Mouse (Mus musculus) midbrain, embryonic 15.5 days (tissue): ENCODE data around the gene Khdc1c. TPM values are rescaled to one million over a fixed set of nuclear protein-coding genes. Genes with fewer than 3 reads are reported as not detected.
"Not testable (repeated sequence)": the region's sequence is repeated elsewhere in the genome, so short reads cannot be mapped to it uniquely, and the experiment has no call there.

ENCODE experiments used
- ATAC-seq: fragments of 200-750 bp; cut with Nextera tagmentation; replicated peaks from 2 replicates; pipeline ENCODE4 v1.8.0; 2017; ENCODE audit warnings: moderate TSS enrichment
- H3K27ac ChIP-seq: fragments of 300-500 bp; sonication (generic); 2 replicates; pipeline ENCODE4 v1.5.1; 2015; ENCODE audit warnings: mild to moderate bottlenecking, inconsistent platforms
- H3K27me3 ChIP-seq: fragments of 300-500 bp; sonication (generic); replicated peaks from 2 replicates; pipeline ENCODE4 v1.6.1; 2015; ENCODE audit warnings: inconsistent platforms
- H3K36me3 ChIP-seq: fragments of 300-500 bp; sonication (generic); replicated peaks from 2 replicates; pipeline ENCODE4 v1.6.1; 2015; ENCODE audit warnings: inconsistent platforms
- H3K4me1 ChIP-seq: fragments of 300-500 bp; sonication (generic); 2 replicates; pipeline ENCODE4 v1.6.1; 2015; ENCODE audit warnings: inconsistent platforms
- H3K4me2 ChIP-seq: fragments of 300-500 bp; sonication (generic); 2 replicates; pipeline ENCODE4 v1.6.1; 2015; ENCODE audit warnings: inconsistent platforms, mild to moderate bottlenecking, moderate library complexity
- H3K4me3 ChIP-seq: fragments of 300-500 bp; sonication (generic); 2 replicates; pipeline ENCODE4 v1.5.1; 2015; ENCODE audit warnings: mild to moderate bottlenecking, inconsistent platforms
- H3K9ac ChIP-seq: fragments of 300-500 bp; sonication (generic); 2 replicates; pipeline ENCODE4 v1.6.1; 2015; ENCODE audit warnings: mild to moderate bottlenecking, inconsistent platforms
- H3K9me3 ChIP-seq: fragments of 300-500 bp; sonication (generic); 2 replicates; pipeline ENCODE4 v1.6.1; 2016; ENCODE audit warnings: inconsistent platforms
- WGBS: fragments of 180-500 bp; shearing (Covaris S2); methylation state at CpG from one replicate; pipeline ENCODE4 v1.1.7; 2015; ENCODE audit warnings: mixed read lengths; 5-methylcytosine and 5-hydroxymethylcytosine counted together
- polyA plus RNA-seq: library from polyadenylated mRNA; unstranded; fragments of >200 nt; fragmentation: Nextera tagmentation; extraction: Ambion mirVana; gene quantifications from 2 replicates; pipeline ENCODE4 v1.2.1, GENCODE M21; 2015

Gene Khdc1c
- polyA plus RNA-seq, result not detected in 2 replicates

DNA sequence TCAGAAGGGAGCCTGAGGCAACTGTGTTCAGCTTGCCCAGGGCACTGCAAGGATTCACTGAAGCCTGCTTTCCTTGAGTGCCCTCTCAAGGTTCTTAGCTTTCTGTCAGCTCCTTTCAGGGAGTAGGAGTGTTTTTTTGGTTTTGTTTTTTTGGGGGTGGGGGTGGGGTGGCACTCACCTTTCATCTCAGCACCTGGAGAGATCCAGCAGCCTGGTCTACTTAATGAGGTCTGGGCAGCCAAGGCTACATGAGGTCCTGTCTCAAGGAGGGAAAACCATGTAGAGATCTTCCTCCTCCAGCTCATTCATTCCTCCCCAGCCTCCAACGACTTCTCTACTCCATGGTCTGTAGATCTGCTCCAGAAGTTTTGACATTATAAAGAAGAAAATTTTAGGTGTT lies at the start of gene Khdc1c:
Gene Khdc1c, plus strand, starts transcription at position 301 of the 400 bp plus-strand sequence.
- H3K4me2 ChIP-seq, H3K9ac ChIP-seq, H3K27me3 ChIP-seq, H3K27ac ChIP-seq, H3K4me1 ChIP-seq, H3K4me3 ChIP-seq, H3K36me3 ChIP-seq, ATAC-seq, H3K9me3 ChIP-seq: not testable (repeated sequence)
- WGBS, result 78% methylated on average over 1 of the region's 1 CpGs

DNA sequence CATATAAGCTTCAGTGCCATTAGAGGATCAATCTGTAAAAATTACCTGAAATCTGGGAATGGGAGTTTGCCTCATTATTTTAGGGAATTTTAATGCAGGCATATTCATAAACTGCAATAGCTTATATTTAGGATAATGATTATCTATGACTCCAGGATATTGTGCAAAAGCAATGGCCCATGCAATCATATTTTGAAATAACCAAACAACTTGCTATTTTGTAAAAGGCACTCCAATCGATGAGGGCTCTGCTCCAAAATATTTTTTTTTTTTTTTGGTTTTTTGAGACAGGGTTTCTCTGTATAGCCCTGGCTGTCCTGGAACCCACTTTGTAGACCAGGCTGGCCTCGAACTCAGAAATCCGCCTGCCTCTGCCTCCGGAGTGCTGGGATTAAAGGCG lies 47.9 kb upstream of the Khdc1c start:
- not testable (repeated sequence) for H3K4me1 ChIP-seq, H3K9me3 ChIP-seq, H3K4me3 ChIP-seq, H3K4me2 ChIP-seq, H3K27ac ChIP-seq, H3K36me3 ChIP-seq, H3K27me3 ChIP-seq, ATAC-seq, H3K9ac ChIP-seq
- 97% methylated on average over 5 of the region's 5 CpGs for WGBS

DNA sequence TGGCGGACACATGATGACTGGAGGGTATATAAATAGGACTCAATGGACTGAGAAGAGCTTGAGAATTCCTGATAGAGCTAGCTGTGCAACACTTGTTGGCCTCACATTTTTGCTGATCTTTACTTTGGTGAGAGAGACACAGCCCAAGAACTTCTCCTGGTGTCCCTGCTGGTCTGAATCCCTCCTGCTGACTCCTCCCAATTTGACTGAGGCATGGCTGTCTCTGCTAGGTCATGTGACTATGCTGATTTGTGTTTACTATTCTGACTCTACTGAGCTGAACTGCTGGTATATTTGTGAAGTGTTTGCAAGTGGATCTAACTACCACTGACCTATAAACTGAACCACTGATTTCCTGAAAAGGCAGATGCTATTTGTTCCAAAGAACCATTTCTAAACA lies 46.5 kb upstream of the Khdc1c start:
- Histone ChIP-seq H3K27me3 (no peaks in the 10 kb centered on the region), H3K27ac (no peak overlapping the region), H3K9ac (no peak overlapping the region), H3K4me3 (no peak overlapping the region), H3K36me3 (no peaks in the 10 kb centered on the region), H3K9me3 (no peaks in the 10 kb centered on the region), H3K4me2 (no peak overlapping the region), H3K4me1 (0 out of 2 replicates have a peak, but pooled peaks cover 9% of the 10 kb centered on the region)
- no peak for ATAC-seq
- 97% methylated on average over 1 of the region's 1 CpGs for WGBS

DNA sequence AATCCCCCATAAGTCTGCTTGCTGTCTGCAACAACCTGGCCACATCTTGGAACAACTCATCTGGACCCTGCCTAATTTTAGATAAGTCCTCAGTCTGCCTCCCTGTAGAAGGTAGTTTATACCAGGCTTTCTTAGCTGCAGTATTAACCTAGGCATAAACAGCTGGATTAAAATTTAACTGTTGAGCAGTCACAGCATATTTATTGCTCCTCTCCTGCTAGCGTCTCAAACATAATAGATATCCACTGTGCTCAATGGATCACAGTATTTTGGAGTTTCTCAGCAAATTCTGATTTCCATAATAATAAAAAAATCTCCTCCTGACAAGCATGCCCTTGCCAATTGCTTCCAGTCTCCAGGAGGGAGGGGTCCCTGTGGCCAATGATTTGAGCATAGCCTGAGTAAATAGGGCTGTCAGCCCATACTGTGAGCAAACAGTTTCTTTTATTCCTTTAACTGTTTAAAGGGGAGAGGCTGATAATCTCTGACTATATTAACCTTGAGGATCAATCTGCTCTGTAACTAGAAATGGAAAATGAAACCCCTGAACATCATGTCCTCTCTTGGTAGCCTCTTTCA lies 44.0 kb upstream of the Khdc1c start:
- ATAC-seq, result peak; percentile 60; the same call in 1 of the 2 replicates
- no peaks in the 10 kb centered on the region for H3K9me3 ChIP-seq
- no peak overlapping the region for H3K27ac ChIP-seq
- no peaks in the 10 kb centered on the region for H3K36me3 ChIP-seq
- no peak overlapping the region for H3K4me2 ChIP-seq
- no peaks in the 10 kb centered on the region for H3K27me3 ChIP-seq
- 17% methylated on average over 1 of the region's 1 CpGs for WGBS
- H3K9ac ChIP-seq, result no peak overlapping the region
- H3K4me3 ChIP-seq, result no peak overlapping the region
- H3K4me1 ChIP-seq, result 0 out of 2 replicates have a peak, but pooled peaks cover 9% of the 10 kb centered on the region

DNA sequence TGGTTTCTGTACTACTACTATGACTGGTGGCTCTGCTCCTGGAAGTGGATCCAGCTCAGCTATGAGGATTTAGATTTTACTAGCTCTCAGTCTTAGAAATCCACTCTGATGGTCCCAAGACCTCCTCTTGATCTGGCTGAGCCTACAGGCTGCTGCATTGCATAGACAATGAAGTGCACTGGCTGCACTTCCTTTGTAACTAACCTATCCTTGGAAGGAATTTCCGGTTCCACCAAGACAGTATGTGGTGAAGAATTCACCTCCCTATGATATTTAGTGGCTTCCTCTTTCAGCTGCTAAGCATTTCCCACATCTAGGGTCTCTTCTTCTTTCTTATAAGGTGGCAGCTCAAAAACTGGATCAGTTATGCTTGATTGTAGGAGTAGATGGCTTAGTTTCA lies 43.5 kb upstream of the Khdc1c start:
- WGBS, result 88% methylated on average over 1 of the region's 1 CpGs

DNA sequence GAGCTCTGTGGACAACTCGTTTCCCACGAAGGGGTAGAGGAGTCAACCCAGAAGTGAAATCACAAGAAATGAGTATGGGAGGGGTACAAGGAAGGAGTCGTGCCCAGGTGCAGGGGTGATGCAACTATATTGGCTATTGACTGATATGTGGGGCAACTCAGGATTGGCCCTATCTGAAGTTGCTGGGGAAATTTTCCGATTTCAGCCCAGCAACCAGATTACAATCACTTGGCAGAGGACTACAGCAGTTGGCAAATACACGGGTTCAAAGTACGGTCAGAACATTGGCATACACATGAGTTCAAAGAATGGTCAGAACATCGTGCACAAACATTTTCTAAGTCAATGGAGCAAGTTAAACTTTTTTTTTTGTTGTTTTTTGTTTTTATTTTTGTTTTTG lies 41.4 kb upstream of the Khdc1c start:
- no peaks in the 10 kb centered on the region for H3K36me3 ChIP-seq
- H3K9me3 ChIP-seq, result no peaks in the 10 kb centered on the region
- ATAC-seq, result no peak
- 0 out of 2 replicates have a peak, but pooled peaks cover 9% of the 10 kb centered on the region for H3K4me1 ChIP-seq
- H3K9ac ChIP-seq, result no peak overlapping the region
- no peak overlapping the region for H3K4me2 ChIP-seq
- WGBS, result 93% methylated on average over 7 of the region's 7 CpGs
- no peak overlapping the region for H3K27ac ChIP-seq
- no peak overlapping the region for H3K4me3 ChIP-seq
- no peaks in the 10 kb centered on the region for H3K27me3 ChIP-seq

More for the DNA sequence above, 43.5 kb upstream of the Khdc1c start:
- Histone ChIP-seq H3K9ac (no peak overlapping the region), H3K4me3 (no peak overlapping the region), H3K4me1 (0 out of 2 replicates have a peak, but pooled peaks cover 9% of the 10 kb centered on the region), H3K4me2 (no peak overlapping the region), H3K27me3 (no peaks in the 10 kb centered on the region), H3K36me3 (no peaks in the 10 kb centered on the region), H3K9me3 (no peaks in the 10 kb centered on the region), H3K27ac (no peak overlapping the region)
- ATAC-seq, result no peak

DNA sequence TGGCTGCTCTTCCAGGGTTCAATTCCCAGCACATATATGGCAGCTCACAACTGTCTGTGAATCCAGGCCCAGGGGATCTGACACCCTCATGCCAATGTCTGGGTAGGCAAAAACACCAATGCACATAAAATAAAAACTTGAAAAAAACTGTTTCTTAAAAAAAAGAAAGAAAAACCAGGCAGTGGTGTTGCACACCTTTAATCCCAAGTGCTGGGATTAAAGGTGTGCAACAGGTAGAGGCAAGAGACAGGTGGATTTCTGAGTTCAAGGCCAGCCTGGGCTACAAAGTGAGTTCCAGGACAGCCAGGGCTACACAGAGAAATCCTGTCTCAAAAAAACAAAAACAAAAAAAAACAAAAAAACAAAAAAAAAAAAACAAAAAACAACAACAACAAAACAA lies 37.0 kb upstream of the Khdc1c start:
- H3K36me3 ChIP-seq, H3K4me3 ChIP-seq, H3K4me1 ChIP-seq, H3K4me2 ChIP-seq, H3K27me3 ChIP-seq, H3K9me3 ChIP-seq, ATAC-seq, H3K27ac ChIP-seq, H3K9ac ChIP-seq: not testable (repeated sequence)

DNA sequence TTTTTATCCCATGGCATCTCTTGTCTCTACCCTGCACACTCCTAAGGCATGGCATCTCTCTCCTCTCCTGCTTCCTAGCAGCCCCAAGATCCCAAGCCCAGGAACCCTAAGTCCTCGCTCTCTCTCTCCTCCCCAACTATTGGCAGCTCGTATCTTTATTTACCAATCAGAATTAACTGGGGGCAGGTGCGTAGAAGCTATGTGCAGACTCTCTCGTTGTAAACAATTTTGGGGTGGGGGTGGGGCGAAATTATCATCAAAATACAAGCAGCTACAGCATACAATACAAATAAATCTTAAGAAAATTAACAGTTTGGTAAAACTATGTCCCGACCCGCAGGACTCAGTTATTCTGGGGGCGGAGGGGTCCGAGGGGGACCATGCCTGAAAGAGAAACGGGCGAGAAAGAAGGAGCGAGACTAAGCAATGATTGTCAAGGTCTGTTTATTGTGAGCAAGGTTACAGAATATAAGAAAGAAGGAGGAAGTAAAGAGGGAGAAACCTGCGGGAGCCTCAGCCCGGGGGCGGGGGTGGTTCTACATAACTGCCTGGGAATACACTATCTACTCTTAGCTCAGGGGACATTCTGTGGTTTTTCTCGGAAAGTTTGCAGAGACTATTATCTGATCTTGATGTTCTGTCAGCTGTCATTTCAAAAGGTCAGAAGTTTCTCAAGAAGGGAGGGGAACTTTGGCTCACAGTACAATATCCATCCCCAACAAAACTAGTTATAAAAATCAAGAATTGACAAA lies 34.7 kb upstream of the Khdc1c start:
- ATAC-seq, result no peak
- Histone ChIP-seq H3K9ac (no peak overlapping the region), H3K9me3 (no peaks in the 10 kb centered on the region), H3K4me3 (no peak overlapping the region), H3K4me2 (no peak overlapping the region), H3K27me3 (no peaks in the 10 kb centered on the region), H3K36me3 (no peaks in the 10 kb centered on the region), H3K4me1 (no peaks in the 10 kb centered on the region), H3K27ac (no peak overlapping the region)
- 88% methylated on average over 16 of the region's 16 CpGs for WGBS

DNA sequence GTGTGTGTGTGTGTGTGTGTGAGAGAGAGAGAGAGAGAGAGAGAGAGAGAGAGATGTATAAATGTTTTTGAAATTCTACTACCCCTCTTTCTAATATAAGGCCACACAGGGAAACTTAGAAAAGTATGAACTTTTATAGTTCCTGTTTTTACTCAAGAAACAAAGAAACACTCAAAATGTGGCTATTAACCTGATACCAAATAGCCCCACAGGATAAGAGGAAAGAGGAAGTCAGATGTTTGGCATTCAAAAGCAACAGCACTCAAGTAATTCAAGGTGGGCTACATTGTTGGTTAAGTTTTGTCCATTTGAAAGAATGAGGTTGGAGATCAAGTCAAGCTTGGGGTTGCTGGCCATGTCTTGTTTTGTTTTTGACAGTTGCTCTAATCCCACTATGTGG lies 32.3 kb upstream of the Khdc1c start:
- Histone ChIP-seq H3K27ac (no peak overlapping the region), H3K9ac (no peak overlapping the region), H3K4me1 (no peaks in the 10 kb centered on the region), H3K27me3 (no peaks in the 10 kb centered on the region), H3K9me3 (no peaks in the 10 kb centered on the region), H3K4me3 (no peak overlapping the region), H3K36me3 (no peaks in the 10 kb centered on the region), H3K4me2 (no peak overlapping the region)
- ATAC-seq, result no peak

DNA sequence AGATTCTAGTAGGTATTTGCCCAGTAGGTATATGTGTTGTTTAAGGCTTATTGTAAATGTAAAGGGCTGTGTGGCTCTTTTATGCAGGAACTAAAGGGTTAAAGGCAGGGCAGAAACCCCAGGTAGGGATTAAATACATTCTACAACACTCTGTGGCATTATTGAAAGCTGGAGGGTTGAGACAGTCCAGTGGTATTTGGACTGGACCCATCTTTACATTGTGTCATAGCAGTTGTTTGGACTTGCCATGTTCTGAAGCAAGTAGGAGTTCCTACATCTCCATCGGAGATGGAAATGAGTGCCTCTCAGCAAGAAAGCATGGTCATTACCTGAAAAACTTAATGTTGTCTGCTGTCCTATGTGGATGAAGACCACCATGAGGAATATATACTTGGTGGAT lies 27.4 kb upstream of the Khdc1c start:
- Histone ChIP-seq H3K4me2 (no peak overlapping the region), H3K9me3 (no peaks in the 10 kb centered on the region), H3K36me3 (no peaks in the 10 kb centered on the region), H3K4me3 (no peak overlapping the region), H3K27me3 (no peaks in the 10 kb centered on the region), H3K4me1 (no peaks in the 10 kb centered on the region), H3K9ac (no peak overlapping the region), H3K27ac (no peak overlapping the region)
- 90% methylated on average over 1 of the region's 1 CpGs for WGBS
- no peak for ATAC-seq

DNA sequence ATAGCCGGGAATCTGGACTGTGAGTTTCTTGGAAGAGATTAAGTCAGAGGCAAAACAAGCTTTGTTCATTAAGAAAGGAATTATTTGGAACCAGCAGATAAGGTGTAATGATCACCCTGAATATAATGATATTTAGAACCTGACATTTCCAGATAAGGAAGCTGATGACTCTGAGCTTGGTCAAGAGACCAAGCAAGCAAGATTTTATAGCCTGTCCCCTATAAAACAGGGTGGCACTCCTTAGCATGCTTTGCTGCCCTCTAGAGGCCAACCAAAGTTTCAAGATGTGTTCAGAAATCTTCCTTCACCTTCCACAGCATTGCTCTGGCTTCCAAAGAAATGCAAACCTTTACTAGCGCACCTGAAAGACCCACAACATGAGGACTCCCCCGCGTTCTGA lies 23.9 kb upstream of the Khdc1c start:
- WGBS, result 53% methylated on average over 4 of the region's 4 CpGs
- Histone ChIP-seq H3K4me3 (no peak overlapping the region), H3K4me1 (no peaks in the 10 kb centered on the region), H3K36me3 (no peaks in the 10 kb centered on the region), H3K9me3 (no peaks in the 10 kb centered on the region), H3K9ac (no peak overlapping the region), H3K27ac (no peak overlapping the region), H3K4me2 (no peak overlapping the region), H3K27me3 (no peaks in the 10 kb centered on the region)
- ATAC-seq, result peak; percentile 78

DNA sequence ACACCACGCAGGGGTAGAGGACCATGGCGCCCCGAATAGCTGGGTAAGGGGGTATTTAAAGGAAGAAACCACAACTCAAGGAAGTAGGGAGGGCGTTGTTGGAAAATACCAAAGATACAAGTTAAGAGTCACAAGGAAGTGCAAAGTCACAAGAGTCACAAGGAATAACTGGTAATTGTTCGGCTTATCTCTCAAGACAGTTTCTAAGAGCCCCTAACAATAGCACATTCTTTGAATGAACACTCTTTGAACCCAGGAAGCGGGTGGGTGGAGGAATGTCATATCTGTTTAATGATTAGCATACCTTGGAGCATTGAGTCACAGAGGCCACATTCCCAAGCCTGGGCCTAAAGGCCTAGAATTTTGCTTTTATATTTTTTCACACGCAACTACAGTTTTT lies 23.4 kb upstream of the Khdc1c start:
- H3K9me3 ChIP-seq, H3K27me3 ChIP-seq, ATAC-seq, H3K36me3 ChIP-seq, H3K4me1 ChIP-seq, H3K27ac ChIP-seq, H3K4me3 ChIP-seq, H3K9ac ChIP-seq, H3K4me2 ChIP-seq: not testable (repeated sequence)
- 91% methylated on average over 7 of the region's 7 CpGs for WGBS

DNA sequence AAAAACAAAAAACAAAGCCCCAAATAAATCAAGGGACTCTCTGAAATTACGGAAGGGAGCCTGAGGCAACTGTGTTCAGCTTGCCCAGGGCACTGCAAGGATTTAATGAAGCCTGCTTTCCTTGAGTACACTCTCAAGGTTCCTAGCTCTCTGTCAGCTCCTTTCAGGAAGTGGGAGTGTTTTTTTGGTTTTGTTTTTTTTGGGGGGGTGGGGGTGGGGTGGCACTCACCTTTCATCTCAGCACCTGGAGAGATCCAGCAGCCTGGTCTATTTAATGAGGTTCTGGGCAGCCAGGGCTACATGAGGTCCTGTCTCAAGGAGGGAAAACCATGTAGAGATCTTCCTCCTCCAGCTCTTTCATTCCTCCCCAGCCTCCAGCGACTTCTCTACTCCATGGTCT lies 18.8 kb upstream of the Khdc1c start, which contains the start of gene Khdc1a:
Gene Khdc1a, plus strand, starts transcription at position 301 of the 400 bp plus-strand sequence.
- WGBS, result 76% methylated on average over 2 of the region's 2 CpGs
- ATAC-seq, result no peak
- H3K27ac ChIP-seq, result no peak within 1 kb of the TSS

More for the DNA sequence above, 18.8 kb upstream of the Khdc1c start, which contains the start of gene Khdc1a:
- no peaks in the 10 kb centered on the region for H3K27me3 ChIP-seq
- no peak within 1 kb of the TSS for H3K9ac ChIP-seq
- H3K4me1 ChIP-seq, result no peaks in the 10 kb centered on the region
- no peak within 1 kb of the TSS for H3K4me3 ChIP-seq
- no peaks in the 10 kb centered on the region for H3K36me3 ChIP-seq
- H3K9me3 ChIP-seq, result no peaks in the 10 kb centered on the region
- H3K4me2 ChIP-seq, result no peak within 1 kb of the TSS
